Mouse (Mus musculus) olfactory bulb, adult 2 months (tissue): ENCODE results near the gene Cdc7.

Experiments
- CTCF ChIP-seq: fragments of 200-500 bp; IDR thresholded peaks from 2 replicates; pipeline ENCODE4 v1.5.1; 2012; ENCODE audit warnings: low read depth, mild to moderate bottlenecking, low read length, moderate library complexity; ENCODE audit not compliant: insufficient read depth
- POLR2A ChIP-seq: fragments of 200-500 bp; IDR thresholded peaks from 2 replicates; pipeline ENCODE4 v1.6.1; 2012; ENCODE audit warnings: mild to moderate bottlenecking, low read depth, low read length, moderate library complexity; ENCODE audit not compliant: insufficient read depth

GRCm38 (mm10) chr5:106979156-106979555, 15.0 kb downstream of the Cdc7 start:
- TF ChIP-seq CTCF = no peak
- no peak for TF ChIP-seq POLR2A
